Mouse (Mus musculus) brain, embryonic 14.5 days (tissue): ENCODE measurements at regions not wholly inside any gene's neighbourhood (a gene's known extent, or its start where the extent isn't known, plus 50 kb on each side); places are given as distances from the start of the nearest gene placed in this dataset.
A peak's percentile ranks its signal among the peaks of the same experiment; 100 is the strongest.

ENCODE experiments used
- DNase-seq: peaks from one replicate; pipeline ENCODE4 v3.0.0-alpha.2; 2011; ENCODE audit warnings: low read depth
- CTCF ChIP-seq: fragments of 200-500 bp; IDR thresholded peaks from 2 replicates; pipeline ENCODE4 v1.5.1; 2012; ENCODE audit warnings: inconsistent platforms, mild to moderate bottlenecking, moderate library complexity, borderline replicate concordance; ENCODE audit not compliant: insufficient read depth, insufficient read length; ENCODE audit errors: extremely low read depth
- POLR2A ChIP-seq: fragments of 200-500 bp; IDR thresholded peaks from 2 replicates; pipeline ENCODE4 v1.6.1; 2012; ENCODE audit warnings: mild to moderate bottlenecking, inconsistent platforms, borderline replicate concordance; ENCODE audit not compliant: poor library complexity, insufficient read depth, insufficient read length, severe bottlenecking; ENCODE audit errors: extremely low read depth

DNA sequence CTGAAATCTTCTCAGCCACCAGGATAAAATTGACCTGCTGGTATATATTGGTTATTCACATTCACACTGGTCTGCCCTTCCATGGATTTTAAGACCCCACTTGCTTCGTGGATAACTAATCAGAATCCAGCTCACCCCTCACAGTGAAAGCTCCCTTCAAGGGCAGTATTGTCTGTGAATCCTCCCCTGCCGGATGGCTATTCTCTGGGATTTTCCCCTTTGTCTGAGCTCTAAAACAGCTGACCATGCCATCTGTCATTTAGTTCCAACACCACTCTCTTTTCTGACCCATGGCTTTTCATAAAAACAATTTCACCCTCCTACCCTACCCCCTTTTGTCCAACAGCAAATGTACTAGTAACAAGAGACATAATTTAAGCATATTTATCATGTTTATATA, 920.8 kb upstream of the Gm7489 start:
- TF ChIP-seq CTCF (no peak), POLR2A (no peak)
- DNase-seq: peak; percentile 57

DNA sequence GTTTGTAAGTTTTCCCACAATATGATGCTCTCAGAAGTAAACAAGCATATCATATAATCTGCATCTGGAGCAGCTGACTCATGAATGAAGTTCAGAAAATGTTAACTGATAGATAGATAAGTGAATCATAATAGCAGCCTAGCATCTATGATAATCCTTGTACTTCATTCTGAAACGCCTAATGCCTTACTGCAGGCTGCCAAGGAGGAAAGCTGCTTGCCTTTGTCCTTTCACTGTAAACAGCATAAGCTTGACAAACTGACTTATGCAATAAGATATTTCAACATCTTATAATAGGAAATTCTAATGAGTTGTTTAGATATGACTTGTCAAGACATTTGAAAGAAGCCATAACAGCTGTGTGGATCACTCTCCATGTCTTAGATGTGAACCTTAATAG, 920.3 kb upstream of the Gm7489 start:
- peak; percentile 10 for DNase-seq
- TF ChIP-seq POLR2A (no peak), CTCF (no peak)

- TF ChIP-seq POLR2A (no peak), CTCF (no peak)
- DNase-seq: peak; percentile 24
These were observed 916.9 kb upstream of the Gm7489 start for GRCm38 (mm10) chr15:52967801-52968235.

GRCm38 (mm10) chr15:52982821-52983220, 901.9 kb upstream of the Gm7489 start:
- no peak for DNase-seq
- no peak for TF ChIP-seq CTCF
- TF ChIP-seq POLR2A: no peak

GRCm38 (mm10) chr15:52990580-52990979, 894.1 kb upstream of the Gm7489 start:
- TF ChIP-seq POLR2A (no peak), CTCF (no peak)
- no peak for DNase-seq

- no peak for TF ChIP-seq CTCF
- TF ChIP-seq POLR2A: no peak
- no peak for DNase-seq
These were observed 890.4 kb upstream of the Gm7489 start for GRCm38 (mm10) chr15:52994351-52994750.

DNA sequence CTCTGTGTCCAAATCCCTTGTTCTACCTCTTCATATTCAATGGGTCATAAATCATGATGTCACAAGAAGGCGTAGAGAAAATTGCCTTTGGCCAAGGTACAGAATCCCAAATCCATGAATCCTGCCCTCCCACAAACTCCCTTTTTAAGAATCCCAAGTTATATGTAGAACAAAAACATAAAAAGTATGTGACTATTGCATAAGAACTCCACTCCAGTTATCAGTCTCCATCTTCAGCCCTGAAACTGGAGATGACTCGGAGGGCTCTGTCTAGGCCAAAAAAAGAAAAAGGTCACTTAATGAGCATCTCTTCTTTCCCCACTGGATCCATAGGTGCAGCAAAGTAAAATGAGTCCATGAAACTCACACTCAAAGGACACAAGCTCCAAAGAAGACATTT, 885.5 kb upstream of the Gm7489 start:
- no peak for TF ChIP-seq CTCF
- TF ChIP-seq POLR2A: no peak
- no peak for DNase-seq

- TF ChIP-seq CTCF (no peak), POLR2A (no peak)
- peak; percentile 14 for DNase-seq
These were observed 884.9 kb upstream of the Gm7489 start for GRCm38 (mm10) chr15:52999776-53000175.

DNA sequence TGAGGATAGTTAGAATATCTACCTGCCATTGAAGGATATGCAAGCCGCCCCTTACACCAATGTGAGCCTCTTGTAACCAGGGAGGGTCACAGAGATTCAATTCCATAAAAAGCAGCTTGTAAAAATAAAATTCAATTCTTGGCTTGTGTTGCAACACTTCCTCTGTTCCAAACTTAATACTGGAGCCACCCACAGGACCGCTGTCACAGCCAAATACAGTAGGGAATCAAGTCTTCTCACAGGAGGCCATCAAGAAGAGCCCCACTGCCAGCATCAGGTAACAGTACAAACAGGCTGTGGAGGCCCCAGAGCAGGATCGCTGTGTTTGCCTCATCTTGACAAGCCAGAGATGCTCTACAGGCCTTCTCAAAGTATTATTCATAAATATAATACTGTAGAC, 883.3 kb upstream of the Gm7489 start:
- DNase-seq: no peak
- TF ChIP-seq POLR2A (no peak), CTCF (no peak)

- TF ChIP-seq POLR2A (no peak), CTCF (no peak)
- no peak for DNase-seq
These were observed 882.7 kb upstream of the Gm7489 start for GRCm38 (mm10) chr15:53001964-53002363.

DNA sequence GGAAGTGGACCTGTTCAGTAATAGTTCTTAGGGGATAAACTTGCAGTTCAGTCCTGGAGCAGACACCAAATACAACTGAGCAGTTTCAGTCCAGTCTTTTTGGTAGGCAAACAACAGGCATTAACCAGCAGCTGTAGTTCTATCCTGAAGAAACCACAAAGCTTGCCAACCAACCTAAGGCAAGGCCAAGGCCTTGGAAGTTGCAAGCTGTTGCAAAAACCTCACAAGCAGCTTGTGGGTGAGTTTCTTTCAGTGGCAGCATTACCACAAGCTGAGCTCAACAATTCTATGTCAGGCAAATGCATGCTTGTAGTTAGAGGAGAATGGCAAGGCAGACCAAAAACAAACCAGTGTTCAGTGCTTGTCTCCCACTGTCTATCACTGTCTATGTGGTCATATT, 880.6 kb upstream of the Gm7489 start:
- TF ChIP-seq CTCF (no peak), POLR2A (no peak)
- DNase-seq: no peak

DNA sequence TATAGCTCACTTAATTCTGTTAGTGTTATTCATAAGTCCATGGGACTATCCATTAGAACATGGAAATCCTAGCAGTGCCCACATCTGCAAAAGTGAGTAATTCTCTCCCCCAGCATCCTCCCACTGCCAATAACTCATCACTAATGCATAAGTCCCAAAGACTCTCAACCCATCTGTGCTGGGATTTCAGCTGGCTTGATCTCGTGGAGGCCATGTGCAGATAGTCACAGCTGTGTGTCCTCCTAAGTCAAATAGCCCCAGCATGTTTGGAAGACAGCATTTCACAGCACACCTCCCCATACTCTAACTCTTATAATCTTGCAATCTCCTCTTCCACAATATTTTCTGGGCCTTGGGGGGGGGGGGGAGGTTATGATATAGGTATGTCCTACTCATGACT, 877.9 kb upstream of the Gm7489 start:
- TF ChIP-seq CTCF (no peak), POLR2A (no peak)
- DNase-seq: no peak
